Mouse (Mus musculus): ENCODE measurements around the gene Chst4. TPM values are rescaled to one million over a fixed set of nuclear protein-coding genes. Genes with fewer than 3 reads are reported as not detected.

Chst4 gene
- 0.27 TPM in 1 of 2 replicates, not detected in the other for polyA plus RNA-seq (2014; fragmentation: Nextera tagmentation; extraction: Ambion mirVana)

GRCm38 (mm10) chr8:110039659-110040058, at the start of gene Chst4:
Gene Chst4 (minus strand): TSS chr8:110039740.
- no peak within 1 kb of the TSS for H3K4me3 ChIP-seq (ENCODE audit: low read depth, low read length)
- 57% methylated on average over 5 of the region's 5 CpGs for WGBS
- ATAC-seq (ENCODE audit: insufficient read depth) = no peak
- no peaks in the 10 kb centered on the region for H3K27me3 ChIP-seq (ENCODE audit: insufficient read depth, low read length)
- no peak within 1 kb of the TSS for H3K4me2 ChIP-seq
- no peak for DNase-seq
- no peak within 1 kb of the TSS for H3K9ac ChIP-seq
- no peak for TF ChIP-seq CTCF (IDR thresholded peaks at IDR 0.05; ENCODE audit: low read depth)
- H3K36me3 ChIP-seq (ENCODE audit: insufficient read depth) = no peaks in the 10 kb centered on the region
- H3K27ac ChIP-seq (ENCODE audit: low read depth) = no peak within 1 kb of the TSS
- H3K9me3 ChIP-seq (ENCODE audit: low read depth, low read length) = no peaks in the 10 kb centered on the region
- no peaks in the 10 kb centered on the region for H3K4me1 ChIP-seq (ENCODE audit: insufficient read depth)

GRCm38 (mm10) chr8:110082416-110083105, 43.0 kb upstream of the Chst4 start:
- H3K27ac ChIP-seq (ENCODE audit: low read depth) = no peak overlapping the region
- no peak for DNase-seq
- no peak overlapping the region for H3K9ac ChIP-seq
- no peak overlapping the region for H3K4me2 ChIP-seq
- 76% methylated on average over 11 of the region's 11 CpGs for WGBS
- H3K27me3 ChIP-seq (ENCODE audit: insufficient read depth, low read length) = no peaks in the 10 kb centered on the region
- no peaks in the 10 kb centered on the region for H3K36me3 ChIP-seq (ENCODE audit: insufficient read depth)
- TF ChIP-seq CTCF (IDR thresholded peaks at IDR 0.05; ENCODE audit: low read depth) = no peak
- ATAC-seq (ENCODE audit: insufficient read depth) = no peak
- no peaks in the 10 kb centered on the region for H3K9me3 ChIP-seq (ENCODE audit: low read depth, low read length)
- H3K4me1 ChIP-seq (ENCODE audit: insufficient read depth) = no peaks in the 10 kb centered on the region
- H3K4me3 ChIP-seq (ENCODE audit: low read depth, low read length) = no peak overlapping the region

- Histone ChIP-seq H3K27ac (ENCODE audit: low read depth) (no peak within 1 kb of the TSS), H3K36me3 (ENCODE audit: insufficient read depth) (no peaks in the 10 kb centered on the region), H3K27me3 (ENCODE audit: insufficient read depth, low read length) (no peaks in the 10 kb centered on the region), H3K4me2 (peak within 1 kb of the TSS; percentile 82), H3K9ac (peak within 1 kb of the TSS; percentile 62), H3K9me3 (ENCODE audit: low read depth, low read length) (no peaks in the 10 kb centered on the region), H3K4me1 (ENCODE audit: insufficient read depth) (no peaks in the 10 kb centered on the region), H3K4me3 (ENCODE audit: low read depth, low read length) (peak within 1 kb of the TSS; percentile 59)
- ATAC-seq (ENCODE audit: insufficient read depth) = peak; percentile 91
- WGBS = 6% methylated on average over 54 of the region's 54 CpGs
- DNase-seq = peak; percentile 69
- TF ChIP-seq CTCF (IDR thresholded peaks at IDR 0.05; ENCODE audit: low read depth) = no peak
These were observed 40.0 kb upstream of the Chst4 start, which contains the start of gene Zfp612 for GRCm38 (mm10) chr8:110079282-110080221. Gene Zfp612 (plus strand): TSS chr8:110079746.

GRCm38 (mm10) chr8:110074496-110074895, 35.0 kb upstream of the Chst4 start:
- Histone ChIP-seq H3K4me1 (ENCODE audit: insufficient read depth) (no peaks in the 10 kb centered on the region), H3K27ac (ENCODE audit: low read depth) (no peak overlapping the region), H3K9ac (no peak overlapping the region), H3K4me3 (ENCODE audit: low read depth, low read length) (no peak overlapping the region), H3K36me3 (ENCODE audit: insufficient read depth) (no peaks in the 10 kb centered on the region), H3K4me2 (no peak overlapping the region), H3K27me3 (ENCODE audit: insufficient read depth, low read length) (no peaks in the 10 kb centered on the region), H3K9me3 (ENCODE audit: low read depth, low read length) (no peaks in the 10 kb centered on the region)
- WGBS = 84% methylated on average over 8 of the region's 8 CpGs
- ATAC-seq (ENCODE audit: insufficient read depth) (no peak), DNase-seq (no peak)
- TF ChIP-seq CTCF (IDR thresholded peaks at IDR 0.05; ENCODE audit: low read depth) = no peak

GRCm38 (mm10) chr8:110071600-110071999, 32.1 kb upstream of the Chst4 start:
- DNase-seq = peak; percentile 88
- ATAC-seq (ENCODE audit: insufficient read depth) = no peak
- H3K4me2 ChIP-seq = no peak overlapping the region
- peak; percentile 95 for TF ChIP-seq CTCF (IDR thresholded peaks at IDR 0.05; ENCODE audit: low read depth)
- whole genome bisulfite sequencing = 12% methylated on average over 9 of the region's 9 CpGs
- no peak overlapping the region for H3K4me3 ChIP-seq (ENCODE audit: low read depth, low read length)
- H3K27me3 ChIP-seq (ENCODE audit: insufficient read depth, low read length) = no peaks in the 10 kb centered on the region
- H3K4me1 ChIP-seq (ENCODE audit: insufficient read depth) = no peaks in the 10 kb centered on the region
- no peak overlapping the region for H3K27ac ChIP-seq (ENCODE audit: low read depth)
- H3K9me3 ChIP-seq (ENCODE audit: low read depth, low read length) = no peaks in the 10 kb centered on the region
- H3K9ac ChIP-seq = no peak overlapping the region
- no peaks in the 10 kb centered on the region for H3K36me3 ChIP-seq (ENCODE audit: insufficient read depth)

GRCm38 (mm10) chr8:110069706-110070105, 30.2 kb upstream of the Chst4 start:
- Histone ChIP-seq H3K9me3 (ENCODE audit: low read depth, low read length) (no peaks in the 10 kb centered on the region), H3K4me1 (ENCODE audit: insufficient read depth) (no peaks in the 10 kb centered on the region), H3K27ac (ENCODE audit: low read depth) (no peak overlapping the region), H3K27me3 (ENCODE audit: insufficient read depth, low read length) (no peaks in the 10 kb centered on the region), H3K4me2 (no peak overlapping the region), H3K36me3 (ENCODE audit: insufficient read depth) (no peaks in the 10 kb centered on the region), H3K4me3 (ENCODE audit: low read depth, low read length) (no peak overlapping the region), H3K9ac (no peak overlapping the region)
- DNase-seq (no peak), ATAC-seq (ENCODE audit: insufficient read depth) (no peak)
- TF ChIP-seq CTCF (IDR thresholded peaks at IDR 0.05; ENCODE audit: low read depth) = no peak
- 87% methylated on average over 4 of the region's 4 CpGs for WGBS

- no peak overlapping the region for H3K27ac ChIP-seq (ENCODE audit: low read depth)
- no peak overlapping the region for H3K4me3 ChIP-seq (ENCODE audit: low read depth, low read length)
- no peak for TF ChIP-seq CTCF (IDR thresholded peaks at IDR 0.05; ENCODE audit: low read depth)
- WGBS = 88% methylated on average over 4 of the region's 4 CpGs
- H3K4me1 ChIP-seq (ENCODE audit: insufficient read depth) = no peaks in the 10 kb centered on the region
- no peaks in the 10 kb centered on the region for H3K36me3 ChIP-seq (ENCODE audit: insufficient read depth)
- 0 out of 2 replicates have a peak, but pooled peaks cover 2% of the 10 kb centered on the region for H3K9me3 ChIP-seq (ENCODE audit: low read depth, low read length)
- no peaks in the 10 kb centered on the region for H3K27me3 ChIP-seq (ENCODE audit: insufficient read depth, low read length)
- H3K9ac ChIP-seq = no peak overlapping the region
- ATAC-seq (ENCODE audit: insufficient read depth) (no peak), DNase-seq (no peak)
- no peak overlapping the region for H3K4me2 ChIP-seq
These were observed 26.1 kb upstream of the Chst4 start for GRCm38 (mm10) chr8:110065676-110066075.

Data from lung, embryonic 14.5 days (tissue).